Mouse (Mus musculus): Measurements from ENCODE around the gene Kdm1a.

Gene Kdm1a

GRCm38 (mm10) chr4:136602568-136602967, at the start of gene Kdm1a:
Gene Kdm1a, minus strand, starts transcription at chr4:136602723.
- peak; percentile 95 for DNase-seq (ENCODE audit: low spot score)

GRCm38 (mm10) chr4:136651882-136652527, 49.5 kb upstream of the Kdm1a start:
- no peak for DNase-seq (ENCODE audit: low spot score)

GRCm38 (mm10) chr4:136651357-136651811, 48.9 kb upstream of the Kdm1a start:
- DNase-seq (ENCODE audit: low spot score), result no peak

GRCm38 (mm10) chr4:136650261-136650660, 47.7 kb upstream of the Kdm1a start:
- no peak for DNase-seq (ENCODE audit: low spot score)

- no peak for DNase-seq (ENCODE audit: low spot score)
These were observed 47.1 kb upstream of the Kdm1a start for GRCm38 (mm10) chr4:136649480-136650196.

GRCm38 (mm10) chr4:136648922-136649479, 46.5 kb upstream of the Kdm1a start:
- DNase-seq (ENCODE audit: low spot score), result peak; percentile 61

- DNase-seq (ENCODE audit: low spot score), result no peak
These were observed 36.4 kb upstream of the Kdm1a start for GRCm38 (mm10) chr4:136638890-136639289.

- no peak for DNase-seq (ENCODE audit: low spot score)
These were observed 35.8 kb upstream of the Kdm1a start for GRCm38 (mm10) chr4:136638230-136638750.

GRCm38 (mm10) chr4:136637563-136638229, 35.2 kb upstream of the Kdm1a start:
- no peak for DNase-seq (ENCODE audit: low spot score)

GRCm38 (mm10) chr4:136636983-136637562, 34.5 kb upstream of the Kdm1a start:
- DNase-seq (ENCODE audit: low spot score), result no peak

GRCm38 (mm10) chr4:136636511-136636910, 34.0 kb upstream of the Kdm1a start:
- no peak for DNase-seq (ENCODE audit: low spot score)

GRCm38 (mm10) chr4:136635995-136636394, 33.5 kb upstream of the Kdm1a start:
- DNase-seq (ENCODE audit: low spot score), result no peak

- DNase-seq (ENCODE audit: low spot score), result no peak
These were observed 28.9 kb upstream of the Kdm1a start for GRCm38 (mm10) chr4:136631237-136631994.

GRCm38 (mm10) chr4:136626590-136626989, 24.1 kb upstream of the Kdm1a start:
- no peak for DNase-seq (ENCODE audit: low spot score)

GRCm38 (mm10) chr4:136622388-136622787, 19.9 kb upstream of the Kdm1a start, which contains the start of gene Lactbl1:
Gene Lactbl1, plus strand, starts transcription at chr4:136622621.
- DNase-seq (ENCODE audit: low spot score), result no peak

GRCm38 (mm10) chr4:136621956-136622355, 19.4 kb upstream of the Kdm1a start:
- DNase-seq (ENCODE audit: low spot score), result no peak

GRCm38 (mm10) chr4:136621336-136621735, 18.8 kb upstream of the Kdm1a start:
- DNase-seq (ENCODE audit: low spot score), result peak; percentile 56

- DNase-seq (ENCODE audit: low spot score), result no peak
These were observed 11.1 kb upstream of the Kdm1a start for GRCm38 (mm10) chr4:136613657-136614056.

GRCm38 (mm10) chr4:136610387-136610856, 7.9 kb upstream of the Kdm1a start, which contains the start of gene Tex46:
Gene Tex46, plus strand, starts transcription at chr4:136610437.
- DNase-seq (ENCODE audit: low spot score), result peak; percentile 56

GRCm38 (mm10) chr4:136605756-136606485, 3.4 kb upstream of the Kdm1a start:
- no peak for DNase-seq (ENCODE audit: low spot score)

Data from lung, postnatal 25 days (tissue).